Mouse (Mus musculus): ENCODE measurements at regions not wholly inside any gene's neighbourhood (a gene's known extent, or its start where the extent isn't known, plus 50 kb on each side); places are given as distances from the start of the nearest gene placed in this dataset.

- peaks cover 2% of the 10 kb centered on the region; the same call in 1 of the 2 replicates for H3K4me1 ChIP-seq (ENCODE audit: control insufficient read depth, insufficient read depth, low read length)
- H3K27ac ChIP-seq (ENCODE audit: low read depth, low read length): no peak overlapping the region
- DNase-seq (ENCODE audit: low spot score) (no peak), ATAC-seq (no peak)
- WGBS: 55% methylated on average over 2 of the region's 2 CpGs
- no peak overlapping the region for H3K4me3 ChIP-seq (ENCODE audit: low read depth, low read length)
- H3K4me2 ChIP-seq (ENCODE audit: low read length): no peak overlapping the region
- H3K9ac ChIP-seq (ENCODE audit: low read length): no peak overlapping the region
- H3K36me3 ChIP-seq (ENCODE audit: control insufficient read depth, insufficient read depth, low read length): no peaks in the 10 kb centered on the region
- no peaks in the 10 kb centered on the region for H3K27me3 ChIP-seq (replicated peaks; ENCODE audit: control insufficient read depth, insufficient read depth, low read length)
- H3K9me3 ChIP-seq (replicated peaks; ENCODE audit: control insufficient read depth, low read length): no peaks in the 10 kb centered on the region
These were observed 394.4 kb downstream of the Bckdhb start for GRCm38 (mm10) chr9:84319338-84319737.

GRCm38 (mm10) chr9:84323145-84323544 is 398.2 kb downstream of the Bckdhb start:
- Histone ChIP-seq H3K36me3 (ENCODE audit: control insufficient read depth, insufficient read depth, low read length) (no peaks in the 10 kb centered on the region), H3K4me2 (ENCODE audit: low read length) (no peak overlapping the region), H3K27me3 (replicated peaks; ENCODE audit: control insufficient read depth, insufficient read depth, low read length) (no peaks in the 10 kb centered on the region), H3K4me1 (ENCODE audit: control insufficient read depth, insufficient read depth, low read length) (peaks cover 2% of the 10 kb centered on the region; the same call in 1 of the 2 replicates), H3K4me3 (ENCODE audit: low read depth, low read length) (no peak overlapping the region), H3K9me3 (replicated peaks; ENCODE audit: control insufficient read depth, low read length) (no peaks in the 10 kb centered on the region), H3K27ac (ENCODE audit: low read depth, low read length) (no peak overlapping the region), H3K9ac (ENCODE audit: low read length) (no peak overlapping the region)
- ATAC-seq (no peak), DNase-seq (ENCODE audit: low spot score) (no peak)
- 56% methylated on average over 2 of the region's 2 CpGs for WGBS

GRCm38 (mm10) chr9:84331083-84331602 is 406.2 kb downstream of the Bckdhb start:
- no peak overlapping the region for H3K9ac ChIP-seq (ENCODE audit: low read length)
- H3K4me2 ChIP-seq (ENCODE audit: low read length): no peak overlapping the region
- ATAC-seq: no peak
- H3K36me3 ChIP-seq (ENCODE audit: control insufficient read depth, insufficient read depth, low read length): no peaks in the 10 kb centered on the region
- 78% methylated on average over 4 of the region's 4 CpGs for WGBS
- no peak overlapping the region for H3K27ac ChIP-seq (ENCODE audit: low read depth, low read length)
- no peaks in the 10 kb centered on the region for H3K9me3 ChIP-seq (replicated peaks; ENCODE audit: control insufficient read depth, low read length)
- no peaks in the 10 kb centered on the region for H3K27me3 ChIP-seq (replicated peaks; ENCODE audit: control insufficient read depth, insufficient read depth, low read length)
- no peak for DNase-seq (ENCODE audit: low spot score)
- H3K4me3 ChIP-seq (ENCODE audit: low read depth, low read length): no peak overlapping the region
- no peaks in the 10 kb centered on the region for H3K4me1 ChIP-seq (ENCODE audit: control insufficient read depth, insufficient read depth, low read length)

- H3K4me1 ChIP-seq (ENCODE audit: control insufficient read depth, insufficient read depth, low read length): no peaks in the 10 kb centered on the region
- peak; percentile 94 for ATAC-seq
- WGBS: 18% methylated on average over 7 of the region's 7 CpGs
These were observed 418.6 kb downstream of the Bckdhb start for GRCm38 (mm10) chr9:84343435-84344095.

GRCm38 (mm10) chr9:84350223-84350622 is 425.3 kb downstream of the Bckdhb start:
- Histone ChIP-seq H3K9me3 (replicated peaks; ENCODE audit: control insufficient read depth, low read length) (no peaks in the 10 kb centered on the region), H3K36me3 (ENCODE audit: control insufficient read depth, insufficient read depth, low read length) (no peaks in the 10 kb centered on the region), H3K27me3 (replicated peaks; ENCODE audit: control insufficient read depth, insufficient read depth, low read length) (no peaks in the 10 kb centered on the region), H3K4me1 (ENCODE audit: control insufficient read depth, insufficient read depth, low read length) (no peaks in the 10 kb centered on the region), H3K27ac (ENCODE audit: low read depth, low read length) (no peak overlapping the region), H3K4me3 (ENCODE audit: low read depth, low read length) (no peak overlapping the region), H3K9ac (ENCODE audit: low read length) (no peak overlapping the region), H3K4me2 (ENCODE audit: low read length) (no peak overlapping the region)
- DNase-seq (ENCODE audit: low spot score): peak; percentile 53
- 3% methylated on average over 2 of the region's 2 CpGs for WGBS
- ATAC-seq: peak; percentile 63; the same call in 1 of the 2 replicates

More at GRCm38 (mm10) chr9:84343435-84344095, 418.6 kb downstream of the Bckdhb start:
- Histone ChIP-seq H3K4me3 (ENCODE audit: low read depth, low read length) (no peak overlapping the region), H3K27ac (ENCODE audit: low read depth, low read length) (no peak overlapping the region), H3K9me3 (replicated peaks; ENCODE audit: control insufficient read depth, low read length) (no peaks in the 10 kb centered on the region), H3K9ac (ENCODE audit: low read length) (no peak overlapping the region), H3K27me3 (replicated peaks; ENCODE audit: control insufficient read depth, insufficient read depth, low read length) (no peaks in the 10 kb centered on the region), H3K36me3 (ENCODE audit: control insufficient read depth, insufficient read depth, low read length) (no peaks in the 10 kb centered on the region), H3K4me2 (ENCODE audit: low read length) (no peak overlapping the region)
- DNase-seq (ENCODE audit: low spot score): peak; percentile 92

GRCm38 (mm10) chr9:84354409-84354808 is 429.5 kb downstream of the Bckdhb start:
- Histone ChIP-seq H3K9ac (ENCODE audit: low read length) (no peak overlapping the region), H3K4me3 (ENCODE audit: low read depth, low read length) (no peak overlapping the region), H3K27ac (ENCODE audit: low read depth, low read length) (no peak overlapping the region), H3K36me3 (ENCODE audit: control insufficient read depth, insufficient read depth, low read length) (no peaks in the 10 kb centered on the region), H3K4me2 (ENCODE audit: low read length) (no peak overlapping the region), H3K27me3 (replicated peaks; ENCODE audit: control insufficient read depth, insufficient read depth, low read length) (no peaks in the 10 kb centered on the region), H3K9me3 (replicated peaks; ENCODE audit: control insufficient read depth, low read length) (no peaks in the 10 kb centered on the region), H3K4me1 (ENCODE audit: control insufficient read depth, insufficient read depth, low read length) (no peaks in the 10 kb centered on the region)
- DNase-seq (ENCODE audit: low spot score): no peak
- ATAC-seq: no peak
- 79% methylated on average over 2 of the region's 2 CpGs for WGBS

- H3K9ac ChIP-seq (ENCODE audit: low read length): no peak overlapping the region
- ATAC-seq (no peak), DNase-seq (ENCODE audit: low spot score) (no peak)
- no peaks in the 10 kb centered on the region for H3K27me3 ChIP-seq (replicated peaks; ENCODE audit: control insufficient read depth, insufficient read depth, low read length)
- no peak overlapping the region for H3K4me2 ChIP-seq (ENCODE audit: low read length)
- no peaks in the 10 kb centered on the region for H3K36me3 ChIP-seq (ENCODE audit: control insufficient read depth, insufficient read depth, low read length)
- H3K27ac ChIP-seq (ENCODE audit: low read depth, low read length): no peak overlapping the region
- no peaks in the 10 kb centered on the region for H3K9me3 ChIP-seq (replicated peaks; ENCODE audit: control insufficient read depth, low read length)
- 91% methylated on average over 2 of the region's 2 CpGs for WGBS
- H3K4me3 ChIP-seq (ENCODE audit: low read depth, low read length): no peak overlapping the region
- no peaks in the 10 kb centered on the region for H3K4me1 ChIP-seq (ENCODE audit: control insufficient read depth, insufficient read depth, low read length)
These were observed 431.2 kb downstream of the Bckdhb start for GRCm38 (mm10) chr9:84356167-84356566.

GRCm38 (mm10) chr9:84359879-84360278 is 434.9 kb downstream of the Bckdhb start:
- H3K36me3 ChIP-seq (ENCODE audit: control insufficient read depth, insufficient read depth, low read length): no peaks in the 10 kb centered on the region
- H3K27me3 ChIP-seq (replicated peaks; ENCODE audit: control insufficient read depth, insufficient read depth, low read length): no peaks in the 10 kb centered on the region
- H3K9me3 ChIP-seq (replicated peaks; ENCODE audit: control insufficient read depth, low read length): no peaks in the 10 kb centered on the region
- WGBS: 25% methylated on average over 3 of the region's 3 CpGs
- ATAC-seq (no peak), DNase-seq (ENCODE audit: low spot score) (no peak)
- no peak overlapping the region for H3K4me2 ChIP-seq (ENCODE audit: low read length)
- no peak overlapping the region for H3K27ac ChIP-seq (ENCODE audit: low read depth, low read length)
- no peaks in the 10 kb centered on the region for H3K4me1 ChIP-seq (ENCODE audit: control insufficient read depth, insufficient read depth, low read length)
- H3K4me3 ChIP-seq (ENCODE audit: low read depth, low read length): no peak overlapping the region
- H3K9ac ChIP-seq (ENCODE audit: low read length): no peak overlapping the region

GRCm38 (mm10) chr9:84360484-84360883 is 435.5 kb downstream of the Bckdhb start:
- no peak overlapping the region for H3K4me2 ChIP-seq (ENCODE audit: low read length)
- no peaks in the 10 kb centered on the region for H3K4me1 ChIP-seq (ENCODE audit: control insufficient read depth, insufficient read depth, low read length)
- no peak for ATAC-seq
- no peak overlapping the region for H3K9ac ChIP-seq (ENCODE audit: low read length)
- H3K27me3 ChIP-seq (replicated peaks; ENCODE audit: control insufficient read depth, insufficient read depth, low read length): no peaks in the 10 kb centered on the region
- no peaks in the 10 kb centered on the region for H3K9me3 ChIP-seq (replicated peaks; ENCODE audit: control insufficient read depth, low read length)
- 44% methylated on average over 4 of the region's 4 CpGs for WGBS
- no peak for DNase-seq (ENCODE audit: low spot score)
- no peaks in the 10 kb centered on the region for H3K36me3 ChIP-seq (ENCODE audit: control insufficient read depth, insufficient read depth, low read length)
- no peak overlapping the region for H3K27ac ChIP-seq (ENCODE audit: low read depth, low read length)
- H3K4me3 ChIP-seq (ENCODE audit: low read depth, low read length): no peak overlapping the region
